Mouse (Mus musculus) ES-Bruce4 (cell line): ENCODE data around the gene Nrn1. TPM values are rescaled to one million over a fixed set of nuclear protein-coding genes. Genes with fewer than 3 reads are reported as not detected.

Experiments used
- H3K27ac ChIP-seq: 2 replicates; pipeline ENCODE4 v1.5.1; 2012; ENCODE audit warnings: low read length, inconsistent platforms; ENCODE audit not compliant: insufficient read depth
- H3K27me3 ChIP-seq: 2 replicates; pipeline ENCODE4 v1.6.1; 2012; ENCODE audit warnings: mild to moderate bottlenecking, low read length, inconsistent platforms; ENCODE audit not compliant: control insufficient read depth, poor library complexity, insufficient read depth, severe bottlenecking
- H3K36me3 ChIP-seq: 2 replicates; pipeline ENCODE4 v1.6.1; 2012; ENCODE audit warnings: inconsistent platforms, mild to moderate bottlenecking, low read length, moderate library complexity; ENCODE audit not compliant: control insufficient read depth, poor library complexity, insufficient read depth, severe bottlenecking
- H3K4me1 ChIP-seq: one replicate; pipeline ENCODE4 v1.8.1; 2011; ENCODE audit warnings: low read length; ENCODE audit not compliant: control insufficient read depth, insufficient read depth
- H3K4me3 ChIP-seq: 2 replicates; pipeline ENCODE4 v1.5.1; 2011; ENCODE audit warnings: low read depth, mild to moderate bottlenecking, low read length
- H3K9ac ChIP-seq: 2 replicates; pipeline ENCODE4 v1.6.1; 2012; ENCODE audit warnings: low read depth, mild to moderate bottlenecking, inconsistent platforms; ENCODE audit not compliant: poor library complexity, severe bottlenecking
- H3K9me3 ChIP-seq: replicated peaks from 2 replicates; pipeline ENCODE4 v1.6.1; 2012; ENCODE audit warnings: mild to moderate bottlenecking, low read length, inconsistent platforms; ENCODE audit not compliant: control insufficient read depth, poor library complexity, insufficient read depth, severe bottlenecking
- CTCF ChIP-seq: IDR thresholded peaks from one replicate; pipeline ENCODE4 v1.8.1; 2011; ENCODE audit warnings: low read depth, low read length
- EP300 ChIP-seq: IDR thresholded peaks from 2 replicates; pipeline ENCODE4 v1.6.1; 2011; ENCODE audit warnings: low read depth, low read length; ENCODE audit not compliant: insufficient read depth
- POLR2A ChIP-seq: IDR thresholded peaks from one replicate; pipeline ENCODE4 v1.8.1; 2011; ENCODE audit warnings: low read length; ENCODE audit not compliant: insufficient read depth
- polyA plus RNA-seq: library from polyadenylated mRNA; stranded (reverse); fragments of >200 nt; gene quantifications from 2 replicates; pipeline ENCODE4 v1.2.4, GENCODE M21; 2011; ENCODE audit warnings: low read depth; ENCODE audit not compliant: missing spikeins, insufficient read depth, insufficient read length

Nrn1 gene
- polyA plus RNA-seq, 1 experiment = 1.9 TPM

DNA sequence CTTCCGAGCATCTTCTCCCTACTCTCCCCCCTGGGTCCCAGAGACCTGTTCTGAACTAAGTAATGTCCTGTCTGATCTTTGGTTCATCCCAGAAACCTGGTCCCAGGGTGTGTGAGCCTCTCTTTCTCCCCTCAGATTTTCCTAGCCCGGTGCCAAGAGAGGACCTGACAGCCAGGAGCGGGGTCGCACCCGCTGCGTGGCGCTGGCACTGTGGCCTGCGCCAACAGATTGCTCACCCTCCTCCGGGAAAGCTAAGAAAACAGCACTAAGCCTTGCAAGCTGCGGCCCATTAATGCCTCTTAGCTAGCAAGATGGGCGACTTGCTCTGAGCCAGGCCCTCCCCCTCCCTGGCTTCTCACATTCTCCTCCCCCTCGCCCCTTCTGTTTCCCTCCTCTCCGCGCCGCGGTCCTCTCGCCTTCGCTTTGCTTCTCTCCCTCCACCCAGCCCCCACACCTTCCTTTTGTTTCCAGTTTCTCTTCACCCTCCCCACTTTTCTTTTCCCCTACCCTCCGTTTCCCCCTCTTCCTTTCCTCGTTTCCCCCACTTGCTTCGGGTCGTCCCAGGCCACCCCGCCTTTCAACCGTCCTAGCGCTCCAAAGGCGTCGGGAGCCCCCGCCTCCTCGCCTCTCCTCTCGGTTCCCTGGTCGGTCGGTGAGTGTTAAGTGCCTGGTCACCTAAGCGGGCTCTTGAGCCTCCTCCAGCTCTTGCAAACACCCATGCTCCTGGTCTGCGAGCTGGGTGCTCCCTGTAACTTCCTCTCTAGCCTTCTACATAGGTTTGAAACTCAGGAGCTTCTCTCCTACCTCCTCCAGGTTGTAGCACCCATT is 7.8 kb downstream of the Nrn1 start:
- TF ChIP-seq EP300 (no peak), CTCF (no peak), POLR2A (no peak)
- Histone ChIP-seq H3K9ac (no peak overlapping the region), H3K36me3 (no peaks in the 10 kb centered on the region), H3K4me1 (no peaks in the 10 kb centered on the region), H3K4me3 (peak overlapping the region; percentile 60), H3K27ac (no peak overlapping the region), H3K27me3 (peaks cover 52% of the 10 kb centered on the region), H3K9me3 (no peaks in the 10 kb centered on the region)

DNA sequence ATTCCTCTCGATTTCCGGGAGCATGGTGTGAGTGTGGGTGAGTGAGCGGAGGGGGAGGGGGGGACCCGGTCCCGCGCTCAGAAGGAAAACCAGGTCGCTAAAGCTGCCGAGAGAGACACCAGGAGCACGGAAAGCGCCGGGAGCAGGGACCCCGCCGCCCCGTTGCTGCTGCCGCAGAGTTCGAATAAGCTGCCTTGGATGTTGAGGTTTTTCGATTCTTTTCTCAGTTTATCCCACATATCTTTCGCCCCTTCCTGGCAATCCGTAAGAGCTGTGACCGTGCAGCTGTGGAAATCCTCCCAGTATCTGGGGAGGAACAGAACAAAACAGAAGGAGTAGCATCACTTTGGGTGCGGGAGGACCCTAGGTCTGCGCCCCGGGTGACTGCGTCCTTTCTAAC is 8.4 kb downstream of the Nrn1 start:
- peak overlapping the region; percentile 60 for H3K4me3 ChIP-seq
- no peaks in the 10 kb centered on the region for H3K9me3 ChIP-seq
- TF ChIP-seq CTCF = no peak
- TF ChIP-seq EP300 = no peak
- TF ChIP-seq POLR2A = no peak
- no peaks in the 10 kb centered on the region for H3K4me1 ChIP-seq
- H3K9ac ChIP-seq = no peak overlapping the region
- peaks cover 50% of the 10 kb centered on the region for H3K27me3 ChIP-seq
- H3K27ac ChIP-seq = no peak overlapping the region
- no peaks in the 10 kb centered on the region for H3K36me3 ChIP-seq

- no peaks in the 10 kb centered on the region for H3K9me3 ChIP-seq
- H3K9ac ChIP-seq = no peak overlapping the region
- TF ChIP-seq POLR2A (no peak), EP300 (no peak)
- peaks cover 51% of the 10 kb centered on the region for H3K27me3 ChIP-seq
- no peak overlapping the region for H3K27ac ChIP-seq
- no peak overlapping the region for H3K4me3 ChIP-seq
- H3K36me3 ChIP-seq = no peaks in the 10 kb centered on the region
- H3K4me1 ChIP-seq = no peaks in the 10 kb centered on the region
Measured at GRCm38 (mm10) chr13:36725881-36726280, 9.1 kb downstream of the Nrn1 start.

GRCm38 (mm10) chr13:36724533-36725470 is 10.1 kb downstream of the Nrn1 start:
- H3K4me1 ChIP-seq = no peaks in the 10 kb centered on the region
- H3K9me3 ChIP-seq = no peaks in the 10 kb centered on the region
- no peak overlapping the region for H3K9ac ChIP-seq
- TF ChIP-seq POLR2A = no peak
- no peak for TF ChIP-seq EP300
- TF ChIP-seq CTCF = no peak
- no peaks in the 10 kb centered on the region for H3K36me3 ChIP-seq
- peaks cover 49% of the 10 kb centered on the region for H3K27me3 ChIP-seq
- H3K4me3 ChIP-seq = peak overlapping the region; percentile 29
- no peak overlapping the region for H3K27ac ChIP-seq

DNA sequence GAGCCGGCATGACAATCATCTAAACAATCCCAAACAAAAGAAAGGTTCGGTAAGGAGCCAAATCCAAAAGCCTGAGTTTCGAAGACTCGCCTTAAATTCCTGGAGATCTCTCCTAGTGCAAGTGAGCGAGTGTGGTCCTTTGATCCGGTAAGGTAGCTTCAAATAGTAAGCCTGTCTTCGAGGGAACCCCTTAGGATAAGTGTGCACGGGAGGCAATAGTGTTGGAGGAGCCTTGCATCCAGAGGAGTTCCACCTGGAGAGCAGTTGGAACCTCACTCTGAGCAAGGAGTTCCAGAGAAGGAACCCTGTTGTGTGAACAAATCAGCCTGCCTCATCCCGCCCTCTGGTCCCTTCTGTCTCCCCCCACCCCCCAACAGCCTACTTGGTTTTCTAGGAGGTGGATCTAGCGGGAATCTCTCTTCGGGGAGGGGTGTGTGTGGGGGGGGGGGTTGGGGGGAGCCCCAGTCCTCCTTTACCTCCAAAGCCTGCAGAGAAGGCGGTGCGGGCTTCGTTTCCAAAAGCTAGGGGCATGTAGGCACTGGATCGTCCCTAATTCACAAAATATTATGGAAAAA is 11.1 kb downstream of the Nrn1 start:
- H3K4me3 ChIP-seq = no peak overlapping the region
- no peaks in the 10 kb centered on the region for H3K4me1 ChIP-seq
- H3K9me3 ChIP-seq = no peaks in the 10 kb centered on the region

More for the DNA sequence above, 11.1 kb downstream of the Nrn1 start:
- TF ChIP-seq CTCF = no peak
- TF ChIP-seq EP300 = no peak
- TF ChIP-seq POLR2A = no peak
- no peak overlapping the region for H3K27ac ChIP-seq
- peaks cover 46% of the 10 kb centered on the region for H3K27me3 ChIP-seq
- no peaks in the 10 kb centered on the region for H3K36me3 ChIP-seq
- H3K9ac ChIP-seq = no peak overlapping the region
